Mouse (Mus musculus) stomach, embryonic 16.5 days (tissue): ENCODE data around the gene Podnl1. TPM values are rescaled to one million over a fixed set of nuclear protein-coding genes. Genes with fewer than 3 reads are reported as not detected.
A peak's percentile ranks its signal among the peaks of the same experiment; 100 is the strongest.

ENCODE experiments used
- ATAC-seq: fragments of 200-750 bp; cut with Nextera tagmentation; 2 replicates; pipeline ENCODE4 v1.8.0; 2017; ENCODE audit warnings: moderate number of reproducible peaks, moderate TSS enrichment; ENCODE audit not compliant: insufficient read depth, low FRiP score
- H3K27ac ChIP-seq: fragments of 300-500 bp; sonication (generic); 2 replicates; pipeline ENCODE4 v1.5.1; 2014; ENCODE audit warnings: low read length
- H3K27me3 ChIP-seq: fragments of 300-500 bp; sonication (generic); 2 replicates; pipeline ENCODE4 v1.6.1; 2014; ENCODE audit warnings: low read length, control low read depth, mixed read lengths; ENCODE audit not compliant: control insufficient read depth, insufficient read depth
- H3K36me3 ChIP-seq: fragments of 300-500 bp; sonication (generic); 2 replicates; pipeline ENCODE4 v1.6.1; 2014; ENCODE audit warnings: low read length; ENCODE audit not compliant: control insufficient read depth, insufficient read depth
- H3K4me1 ChIP-seq: fragments of 300-500 bp; sonication (generic); 2 replicates; pipeline ENCODE4 v1.6.1; 2014; ENCODE audit warnings: low read length, control low read depth, mixed read lengths; ENCODE audit not compliant: control insufficient read depth, insufficient read depth
- H3K4me2 ChIP-seq: fragments of 300-500 bp; sonication (generic); 2 replicates; pipeline ENCODE4 v1.6.1; 2014; ENCODE audit warnings: low read depth, low read length, mixed read lengths
- H3K4me3 ChIP-seq: fragments of 300-500 bp; sonication (generic); replicated peaks from 2 replicates; pipeline ENCODE4 v1.5.1; 2014; ENCODE audit warnings: mild to moderate bottlenecking, low read length
- H3K9ac ChIP-seq: fragments of 300-500 bp; sonication (generic); 2 replicates; pipeline ENCODE4 v1.6.1; 2014; ENCODE audit warnings: low read length
- H3K9me3 ChIP-seq: fragments of 300-500 bp; sonication (generic); replicated peaks from 2 replicates; pipeline ENCODE4 v1.6.1; 2016; ENCODE audit warnings: low read length, control low read depth; ENCODE audit not compliant: control insufficient read depth
- WGBS: fragments of 180-500 bp; shearing (Covaris S2); extraction: QIAGEN DNeasy Blood & Tissue Kit; methylation state at CpG from one replicate; pipeline ENCODE4 v1.1.7; 2014; 5-methylcytosine and 5-hydroxymethylcytosine counted together
- polyA plus RNA-seq: library from polyadenylated mRNA; unstranded; fragments of >200 nt; fragmentation: Nextera tagmentation; extraction: Ambion mirVana; gene quantifications from 2 replicates; pipeline ENCODE4 v1.2.1, GENCODE M21; 2015

Podnl1 gene
- polyA plus RNA-seq, 1 experiment from 2014 or later: 0.25 TPM

GRCm38 (mm10) chr8:84140838-84141237 lies 15.0 kb downstream of the Podnl1 start:
- Histone ChIP-seq H3K9me3 (no peaks in the 10 kb centered on the region), H3K36me3 (peaks cover 26% of the 10 kb centered on the region), H3K4me1 (no peaks in the 10 kb centered on the region), H3K9ac (no peak overlapping the region), H3K27me3 (no peaks in the 10 kb centered on the region), H3K4me2 (no peak overlapping the region), H3K4me3 (no peak overlapping the region), H3K27ac (no peak overlapping the region)
- 85% methylated on average over 4 of the region's 4 CpGs for whole genome bisulfite sequencing
- ATAC-seq: no peak

GRCm38 (mm10) chr8:84144636-84145245 lies 19.0 kb downstream of the Podnl1 start:
- no peak for ATAC-seq
- H3K36me3 ChIP-seq: peaks cover 23% of the 10 kb centered on the region
- WGBS: 92% methylated on average over 8 of the region's 8 CpGs

GRCm38 (mm10) chr8:84147324-84147766 lies 21.6 kb downstream of the Podnl1 start:
- Histone ChIP-seq H3K4me1 (peaks cover 15% of the 10 kb centered on the region), H3K4me3 (peak overlapping the region; percentile 70), H3K27ac (peak overlapping the region; percentile 91), H3K9me3 (no peaks in the 10 kb centered on the region), H3K9ac (peak overlapping the region; percentile 85), H3K4me2 (peak overlapping the region; percentile 64), H3K36me3 (peaks cover 13% of the 10 kb centered on the region), H3K27me3 (no peaks in the 10 kb centered on the region)
- WGBS: 4% methylated on average over 14 of the region's 14 CpGs
- ATAC-seq: peak; percentile 68

More at GRCm38 (mm10) chr8:84144636-84145245, 19.0 kb downstream of the Podnl1 start:
- H3K4me1 ChIP-seq: peaks cover 15% of the 10 kb centered on the region
- H3K9me3 ChIP-seq: no peaks in the 10 kb centered on the region
- H3K9ac ChIP-seq: no peak overlapping the region
- H3K4me2 ChIP-seq: no peak overlapping the region
- no peak overlapping the region for H3K27ac ChIP-seq
- H3K4me3 ChIP-seq: no peak overlapping the region
- no peaks in the 10 kb centered on the region for H3K27me3 ChIP-seq

- H3K27me3 ChIP-seq: no peaks in the 10 kb centered on the region
- peak within 1 kb of the TSS; percentile 85 for H3K9ac ChIP-seq
- ATAC-seq: peak; percentile 97
- H3K36me3 ChIP-seq: peaks cover 13% of the 10 kb centered on the region; the same call in 1 of the 2 replicates
- H3K9me3 ChIP-seq: no peaks in the 10 kb centered on the region
- peak within 1 kb of the TSS; percentile 91 for H3K27ac ChIP-seq
- H3K4me2 ChIP-seq: peak within 1 kb of the TSS; percentile 64
- WGBS: 11% methylated on average over 49 of the region's 49 CpGs
- H3K4me3 ChIP-seq: peak within 1 kb of the TSS; percentile 70
- peaks cover 15% of the 10 kb centered on the region for H3K4me1 ChIP-seq
These were observed 22.2 kb downstream of the Podnl1 start, which contains the start of the genes Cc2d1a and 4930432K21Rik for GRCm38 (mm10) chr8:84147769-84148530. Gene Cc2d1a (minus strand): TSS chr8:84147936. Gene 4930432K21Rik (plus strand): TSS chr8:84148025.

- no peaks in the 10 kb centered on the region for H3K9me3 ChIP-seq
- peak overlapping the region; percentile 64 for H3K4me2 ChIP-seq
- H3K9ac ChIP-seq: peak overlapping the region; percentile 85
- no peak for ATAC-seq
- peaks cover 15% of the 10 kb centered on the region for H3K4me1 ChIP-seq
- no peak overlapping the region for H3K27ac ChIP-seq
- peak overlapping the region; percentile 70 for H3K4me3 ChIP-seq
- 83% methylated on average over 5 of the region's 5 CpGs for WGBS
- H3K36me3 ChIP-seq: peaks cover 7% of the 10 kb centered on the region; the same call in 1 of the 2 replicates
- H3K27me3 ChIP-seq: no peaks in the 10 kb centered on the region
These were observed 22.7 kb downstream of the Podnl1 start for GRCm38 (mm10) chr8:84148531-84148850.

GRCm38 (mm10) chr8:84149181-84149580 lies 23.4 kb downstream of the Podnl1 start:
- Histone ChIP-seq H3K36me3 (peaks cover 4% of the 10 kb centered on the region; the same call in 1 of the 2 replicates), H3K27me3 (no peaks in the 10 kb centered on the region), H3K4me1 (peaks cover 15% of the 10 kb centered on the region), H3K4me3 (no peak overlapping the region), H3K27ac (no peak overlapping the region), H3K9ac (no peak overlapping the region), H3K4me2 (no peak overlapping the region), H3K9me3 (no peaks in the 10 kb centered on the region)
- ATAC-seq: no peak
- WGBS: 60% methylated on average over 3 of the region's 3 CpGs

- Histone ChIP-seq H3K9me3 (no peaks in the 10 kb centered on the region), H3K27ac (no peak overlapping the region), H3K27me3 (no peaks in the 10 kb centered on the region), H3K36me3 (no peaks in the 10 kb centered on the region), H3K4me3 (no peak overlapping the region), H3K9ac (no peak overlapping the region), H3K4me2 (no peak overlapping the region), H3K4me1 (no peaks in the 10 kb centered on the region)
- WGBS: 94% methylated on average over 4 of the region's 4 CpGs
- ATAC-seq: no peak
These were observed 31.8 kb downstream of the Podnl1 start for GRCm38 (mm10) chr8:84157620-84158019.

- H3K4me1 ChIP-seq: no peaks in the 10 kb centered on the region
- no peak overlapping the region for H3K4me2 ChIP-seq
- ATAC-seq: no peak
- no peaks in the 10 kb centered on the region for H3K36me3 ChIP-seq
- H3K9me3 ChIP-seq: no peaks in the 10 kb centered on the region
- H3K27me3 ChIP-seq: no peaks in the 10 kb centered on the region
- H3K9ac ChIP-seq: peak overlapping the region; percentile 31; the same call in 1 of the 2 replicates
- H3K27ac ChIP-seq: no peak overlapping the region
- no peak overlapping the region for H3K4me3 ChIP-seq
- 83% methylated on average over 2 of the region's 2 CpGs for WGBS
These were observed 41.9 kb downstream of the Podnl1 start for GRCm38 (mm10) chr8:84167696-84168095.

GRCm38 (mm10) chr8:84170096-84170495 lies 44.3 kb downstream of the Podnl1 start:
- no peak overlapping the region for H3K4me2 ChIP-seq
- no peak for ATAC-seq
- no peak overlapping the region for H3K9ac ChIP-seq
- H3K4me3 ChIP-seq: no peak overlapping the region
- H3K36me3 ChIP-seq: no peaks in the 10 kb centered on the region
- H3K4me1 ChIP-seq: no peaks in the 10 kb centered on the region
- no peak overlapping the region for H3K27ac ChIP-seq
- no peaks in the 10 kb centered on the region for H3K27me3 ChIP-seq
- 91% methylated on average over 5 of the region's 5 CpGs for WGBS
- no peaks in the 10 kb centered on the region for H3K9me3 ChIP-seq
